In genomic region chr1:184718261-184719120, GRCm38 (mm10) we compare ENCODE assay signal across 8 mouse cellular contexts. TPM values are rescaled to one million over a fixed set of nuclear protein-coding genes. Genes with fewer than 3 reads are reported as not detected.
DNase-seq lines count a peak whose midpoint lies in the region; ATAC-seq lines count a peak whose summit lies in the region.

No protein-coding gene starts in this region.

- ATAC-seq in forebrain, embryonic 12.5 days (ENCODE audit: low FRiP score): no peak
- ATAC-seq in forebrain, embryonic 15.5 days (replicated peaks): no peak
- ATAC-seq in liver, embryonic 13.5 days (ENCODE audit: low read depth): no peak
- ATAC-seq in stomach, embryonic 16.5 days (ENCODE audit: insufficient read depth, low FRiP score): no peak
- ATAC-seq in CD4-positive, CD25-positive, alpha-beta regulatory T cell, adult 4 months: no peak

- H3K4me1 ChIP-seq in forebrain, embryonic 12.5 days: peaks cover 9% of the 10 kb centered on the region
- 0 out of 2 replicates have a peak, but pooled peaks cover 2% of the 10 kb centered on the region for H3K4me1 ChIP-seq in forebrain, embryonic 15.5 days
- no peaks in the 10 kb centered on the region for H3K4me1 ChIP-seq in liver, embryonic 13.5 days (replicated peaks)
- H3K4me1 ChIP-seq in stomach, embryonic 16.5 days (ENCODE audit: control insufficient read depth, insufficient read depth, low read length): no peaks in the 10 kb centered on the region

- peak; percentile 47 for DNase-seq in lung, postnatal 10 days
- no peak for DNase-seq in lung, postnatal 36 days
- DNase-seq in liver, embryonic 13.5 days: no peak
- DNase-seq in adrenal gland, adult (ENCODE audit: inconsistent age in 2 of 2, low spot score in 1 of 2): no peak

- peaks cover 97% of the 10 kb centered on the region for H3K27me3 ChIP-seq in forebrain, embryonic 12.5 days
- H3K27me3 ChIP-seq in forebrain, embryonic 15.5 days: peaks cover 99% of the 10 kb centered on the region
- peaks cover 100% of the 10 kb centered on the region for H3K27me3 ChIP-seq in liver, embryonic 13.5 days
- peaks cover 91% of the 10 kb centered on the region for H3K27me3 ChIP-seq in stomach, embryonic 16.5 days (ENCODE audit: control insufficient read depth, insufficient read depth, low read length)

- H3K9me3 ChIP-seq in forebrain, embryonic 12.5 days: no peaks in the 10 kb centered on the region
- H3K9me3 ChIP-seq in forebrain, embryonic 15.5 days: no peaks in the 10 kb centered on the region
- H3K9me3 ChIP-seq in liver, embryonic 13.5 days (replicated peaks): no peaks in the 10 kb centered on the region
- no peaks in the 10 kb centered on the region for H3K9me3 ChIP-seq in stomach, embryonic 16.5 days (replicated peaks; ENCODE audit: control insufficient read depth, low read length)

- H3K4me3 ChIP-seq in forebrain, embryonic 12.5 days (replicated peaks): 0 out of 2 replicates have a peak overlapping the region, but pooled peaks have one; percentile 4
- H3K4me3 ChIP-seq in forebrain, embryonic 15.5 days: no peak overlapping the region
- 0 out of 2 replicates have a peak overlapping the region, but pooled peaks have one; percentile 19 for H3K4me3 ChIP-seq in liver, embryonic 13.5 days (replicated peaks)
- peak overlapping the region; percentile 7; the same call in 1 of the 2 replicates for H3K4me3 ChIP-seq in stomach, embryonic 16.5 days (replicated peaks; ENCODE audit: low read length)

- no peaks in the 10 kb centered on the region for H3K36me3 ChIP-seq in forebrain, embryonic 12.5 days (replicated peaks)
- H3K36me3 ChIP-seq in forebrain, embryonic 15.5 days: no peaks in the 10 kb centered on the region
- no peaks in the 10 kb centered on the region for H3K36me3 ChIP-seq in liver, embryonic 13.5 days
- no peaks in the 10 kb centered on the region for H3K36me3 ChIP-seq in stomach, embryonic 16.5 days (ENCODE audit: control insufficient read depth, insufficient read depth, low read length)

- H3K4me2 ChIP-seq in forebrain, embryonic 12.5 days: peak overlapping the region; percentile 19; the same call in 1 of the 2 replicates
- no peak overlapping the region for H3K4me2 ChIP-seq in forebrain, embryonic 15.5 days (replicated peaks)
- H3K4me2 ChIP-seq in liver, embryonic 13.5 days: peak overlapping the region; percentile 23; the same call in 1 of the 2 replicates
- 0 out of 2 replicates have a peak overlapping the region, but pooled peaks have one; percentile 13 for H3K4me2 ChIP-seq in stomach, embryonic 16.5 days (ENCODE audit: low read depth, low read length)

- WGBS in forebrain, embryonic 12.5 days: under 1% methylated on average over 41 of the region's 41 CpGs
- WGBS in forebrain, embryonic 15.5 days: under 1% methylated on average over 41 of the region's 41 CpGs
- 2% methylated on average over 41 of the region's 41 CpGs for WGBS in liver, embryonic 13.5 days (ENCODE audit: insufficient replicate concordance)
- 3% methylated on average over 41 of the region's 41 CpGs for WGBS in stomach, embryonic 16.5 days

- no peak overlapping the region for H3K9ac ChIP-seq in forebrain, embryonic 12.5 days
- H3K9ac ChIP-seq in forebrain, embryonic 15.5 days (replicated peaks): no peak overlapping the region
- no peak overlapping the region for H3K9ac ChIP-seq in liver, embryonic 13.5 days
- H3K9ac ChIP-seq in stomach, embryonic 16.5 days (ENCODE audit: low read length): no peak overlapping the region

- H3K27ac ChIP-seq in forebrain, embryonic 12.5 days: no peak overlapping the region
- no peak overlapping the region for H3K27ac ChIP-seq in forebrain, embryonic 15.5 days (replicated peaks)
- H3K27ac ChIP-seq in liver, embryonic 13.5 days: no peak overlapping the region
- no peak overlapping the region for H3K27ac ChIP-seq in stomach, embryonic 16.5 days (ENCODE audit: low read length)

RNA-seq across cellular contexts. Expression of gene Hlx, which starts 13.9 kb away (rescaled TPM):
- 2.7 and 3.1 TPM in 2 replicates for polyA plus RNA-seq in forebrain, embryonic 12.5 days (2016; fragmentation: Nextera tagmentation; extraction: Ambion mirVana)
- 1.1 and 1.5 TPM in 2 replicates for polyA plus RNA-seq in forebrain, embryonic 15.5 days (2015; fragmentation: Nextera tagmentation; extraction: Ambion mirVana)
- 8.8 and 9.9 TPM in 2 replicates for polyA plus RNA-seq in liver, embryonic 13.5 days (2015; fragmentation: Nextera tagmentation; extraction: Ambion mirVana)
- 6.6 and 8.3 TPM in 2 replicates for polyA plus RNA-seq in stomach, embryonic 16.5 days (2015; fragmentation: Nextera tagmentation; extraction: Ambion mirVana)
- polyA plus RNA-seq in CD4-positive, CD25-positive, alpha-beta regulatory T cell, adult 4 months (2017; shearing (Covaris generic)): not detected
